Mouse (Mus musculus) MN1 (cell line): ENCODE measurements around the gene 6030458C11Rik.
"Not testable (repeated sequence)": the region's sequence is repeated elsewhere in the genome, so short reads cannot be mapped to it uniquely, and the experiment has no call there.

Experiments
- DNase-seq: peaks from one replicate; pipeline ENCODE4 v3.0.0-alpha.2; 2016; ENCODE audit warnings: low spot score

6030458C11Rik gene

GRCm38 (mm10) chr15:12822416-12823395 is 1.7 kb downstream of the 6030458C11Rik start:
- no peak for DNase-seq

- no peak for DNase-seq
These were observed 6.9 kb downstream of the 6030458C11Rik start for GRCm38 (mm10) chr15:12817592-12817991.

GRCm38 (mm10) chr15:12812646-12813045 is 11.8 kb downstream of the 6030458C11Rik start:
- DNase-seq = no peak

DNA sequence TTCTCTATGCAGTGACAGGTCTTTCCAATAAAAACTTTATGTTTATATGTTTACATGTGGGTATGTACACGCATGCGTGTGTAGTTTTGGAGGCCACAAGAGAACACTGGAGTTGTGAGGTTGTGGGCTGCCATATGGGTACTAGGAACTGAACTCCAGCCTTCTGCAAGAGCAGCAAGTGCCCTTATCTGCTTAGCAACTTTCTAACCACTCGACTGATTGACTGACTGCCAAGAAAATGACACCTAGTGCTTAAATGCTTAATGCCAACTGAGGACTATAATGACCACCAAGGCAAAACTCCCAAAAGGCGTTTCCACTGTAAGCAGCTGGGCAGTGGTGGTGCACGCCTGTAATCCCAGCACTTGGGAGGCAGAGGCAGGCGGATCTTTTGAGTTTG is 15.1 kb downstream of the 6030458C11Rik start:
- no peak for DNase-seq

DNA sequence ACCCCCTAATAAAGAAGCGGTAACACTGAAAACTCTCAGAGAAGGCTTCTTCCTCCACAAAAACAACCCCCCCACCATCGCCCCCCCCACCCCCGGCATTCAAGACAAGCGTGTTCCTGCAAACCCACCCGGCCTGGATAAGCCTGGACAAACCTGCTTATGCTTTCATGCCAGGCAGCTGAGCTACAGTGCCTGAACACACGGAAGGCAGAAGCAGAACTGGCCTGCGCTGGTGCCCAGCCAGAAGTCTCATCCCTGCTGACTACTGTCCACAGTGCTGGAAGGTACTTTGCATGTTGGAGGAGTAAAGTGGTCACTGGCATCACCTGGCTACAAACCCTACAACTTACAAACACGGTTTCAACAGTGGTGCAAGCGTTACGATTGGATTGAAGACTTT is 17.4 kb downstream of the 6030458C11Rik start:
- DNase-seq = no peak

GRCm38 (mm10) chr15:12805071-12805470 is 19.4 kb downstream of the 6030458C11Rik start:
- DNase-seq = no peak

DNA sequence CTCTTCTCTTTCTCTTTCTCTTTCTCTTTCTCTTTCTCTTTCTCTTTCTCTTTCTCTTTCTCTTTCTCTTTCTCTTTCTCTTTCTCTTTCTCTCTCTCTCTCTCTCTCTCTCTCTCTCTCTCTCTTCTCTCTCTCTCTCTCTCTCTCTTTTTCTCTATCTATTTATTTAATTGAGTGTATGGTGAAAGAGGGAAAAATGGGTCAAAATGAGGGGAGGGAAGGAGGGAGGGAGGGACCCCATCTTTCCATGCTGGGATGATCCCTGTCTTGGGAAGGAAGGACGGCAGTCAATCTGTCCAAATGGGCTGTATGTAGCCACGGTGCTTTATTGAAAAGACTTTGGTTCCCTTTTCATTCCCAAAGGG is 23.3 kb downstream of the 6030458C11Rik start:
- not testable (repeated sequence) for DNase-seq

DNA sequence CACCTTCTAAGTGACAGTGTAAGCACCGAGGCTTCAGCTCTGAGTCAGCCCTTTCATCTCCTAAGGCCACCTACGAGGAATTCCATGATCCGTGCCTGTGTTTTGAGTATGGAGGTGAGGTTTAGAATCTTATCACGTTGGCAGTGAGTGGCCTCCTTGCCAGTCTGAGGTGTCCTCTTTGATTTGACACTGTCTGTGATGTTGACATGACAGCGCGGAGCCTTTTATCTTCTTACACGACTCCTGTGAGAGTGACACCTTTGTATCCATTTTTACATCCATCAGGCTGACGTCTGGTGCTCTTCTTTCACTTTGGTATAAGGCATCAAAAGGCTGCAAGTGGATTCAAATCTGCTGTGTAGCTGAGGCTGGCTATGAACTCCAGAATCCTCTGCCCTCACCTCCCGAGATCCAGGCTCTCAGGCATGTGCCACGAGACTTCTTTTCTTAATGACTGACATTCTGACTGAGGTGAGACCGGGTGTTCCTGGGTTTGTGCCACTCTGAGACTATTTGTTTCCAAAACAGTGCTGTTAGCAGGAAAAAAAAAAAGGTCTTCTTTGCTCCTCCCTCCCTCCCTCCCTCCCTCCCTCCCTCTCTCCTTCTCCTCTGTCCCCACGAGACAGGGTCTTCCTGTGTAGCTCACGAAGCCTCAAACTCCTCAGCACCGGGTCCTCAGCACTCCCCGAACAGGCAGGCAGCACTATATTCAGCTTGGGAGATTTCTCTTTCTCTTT is 23.9 kb downstream of the 6030458C11Rik start:
- DNase-seq = no peak

- no peak for DNase-seq
These were observed 26.4 kb downstream of the 6030458C11Rik start for GRCm38 (mm10) chr15:12798043-12798442.

- no peak for DNase-seq
These were observed 28.5 kb downstream of the 6030458C11Rik start for GRCm38 (mm10) chr15:12795909-12796470.

DNA sequence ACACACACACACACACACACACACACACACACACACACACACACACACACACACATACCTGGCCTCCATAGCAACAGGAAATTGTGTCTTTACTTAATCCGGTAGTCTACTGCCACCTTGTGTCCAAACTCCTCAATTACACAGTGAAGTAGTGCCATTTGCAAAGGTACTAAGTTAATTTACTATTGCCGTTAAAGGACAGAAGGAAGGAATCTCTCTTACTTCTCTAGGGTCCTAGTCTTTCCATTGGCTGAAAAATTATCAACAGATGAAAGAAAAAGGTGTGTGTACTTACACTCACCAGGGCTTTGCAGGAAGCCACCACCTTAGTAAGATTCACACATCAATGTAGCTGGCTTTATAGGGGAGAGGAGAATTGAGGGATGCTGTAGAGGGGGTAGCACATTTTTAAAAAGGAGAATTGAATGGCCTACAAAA is 29.0 kb downstream of the 6030458C11Rik start:
- DNase-seq = peak; percentile 90

DNA sequence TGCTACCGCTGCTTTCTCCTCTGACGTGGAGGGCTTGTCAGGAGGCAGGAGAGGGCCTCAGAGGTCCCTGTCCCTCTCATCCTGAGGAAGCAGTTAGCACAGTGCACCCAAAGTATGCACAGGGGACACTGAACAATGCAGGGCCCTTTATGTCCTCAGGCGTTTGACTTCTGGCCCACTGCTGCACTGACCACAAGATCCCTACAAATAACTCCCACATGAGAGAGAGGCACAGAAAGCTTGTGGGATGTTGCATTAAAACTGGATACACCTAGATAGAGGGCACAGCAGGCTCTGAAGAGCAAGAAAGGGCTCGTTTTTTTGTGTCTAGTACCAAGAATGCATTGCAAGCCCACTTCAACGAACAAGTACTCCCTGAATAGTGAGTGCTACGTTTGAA is 30.1 kb downstream of the 6030458C11Rik start:
- DNase-seq = no peak

DNA sequence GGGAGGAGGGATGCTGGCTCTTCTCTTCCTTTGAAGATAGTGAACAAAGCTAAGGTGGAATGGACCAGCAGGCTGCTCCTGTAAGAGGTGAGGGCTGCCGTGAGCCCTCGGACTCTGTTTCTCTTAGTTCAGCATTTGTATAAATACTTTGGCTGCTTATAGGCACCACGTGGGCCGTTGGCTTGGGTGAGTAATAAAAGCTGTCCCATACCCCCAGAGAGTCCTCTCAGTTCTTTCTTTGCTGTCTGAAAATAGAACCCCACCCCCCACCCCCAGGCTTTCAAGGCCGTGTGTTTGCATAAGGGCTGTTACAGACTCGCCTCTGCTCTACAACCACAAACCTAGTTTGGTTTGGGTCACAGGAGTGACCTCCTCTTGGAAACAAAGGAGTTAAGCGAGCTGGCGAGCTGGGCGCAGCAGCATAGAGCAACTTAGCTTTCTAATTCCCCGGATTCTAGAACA is 35.0 kb downstream of the 6030458C11Rik start:
- DNase-seq = no peak

GRCm38 (mm10) chr15:12788536-12788935 is 35.9 kb downstream of the 6030458C11Rik start:
- no peak for DNase-seq

GRCm38 (mm10) chr15:12781729-12782326 is 42.6 kb downstream of the 6030458C11Rik start:
- DNase-seq = no peak

- DNase-seq = no peak
These were observed 43.2 kb downstream of the 6030458C11Rik start for GRCm38 (mm10) chr15:12781296-12781695.

DNA sequence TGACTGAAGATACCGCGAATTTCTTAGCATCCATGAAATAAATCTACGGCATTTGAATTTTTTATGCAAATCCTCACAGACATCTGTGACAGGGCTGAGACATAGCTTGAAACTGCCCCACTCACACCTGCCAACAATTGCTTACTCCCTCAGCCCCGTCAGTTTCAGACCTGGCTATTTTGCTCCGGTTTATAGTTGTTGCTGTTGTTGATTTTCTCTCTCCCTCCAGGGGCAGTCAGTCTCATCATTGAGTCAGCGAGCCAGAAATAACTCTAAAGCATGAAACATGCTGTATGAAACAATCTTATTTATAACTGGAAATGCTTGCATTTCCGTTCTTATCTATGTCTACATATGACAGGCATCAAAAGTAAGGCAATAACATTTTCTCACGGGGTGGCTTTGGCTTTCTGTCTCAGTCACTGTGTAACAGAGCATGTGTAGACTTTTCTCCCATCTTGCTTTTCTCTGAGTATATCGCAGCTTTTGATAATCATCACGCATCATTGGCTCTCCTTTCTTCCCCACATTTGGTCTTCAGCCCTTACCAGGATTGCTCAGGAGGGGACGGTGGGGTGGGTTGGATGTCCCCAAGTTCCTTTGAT is 50.2 kb downstream of the 6030458C11Rik start:
- DNase-seq = no peak

DNA sequence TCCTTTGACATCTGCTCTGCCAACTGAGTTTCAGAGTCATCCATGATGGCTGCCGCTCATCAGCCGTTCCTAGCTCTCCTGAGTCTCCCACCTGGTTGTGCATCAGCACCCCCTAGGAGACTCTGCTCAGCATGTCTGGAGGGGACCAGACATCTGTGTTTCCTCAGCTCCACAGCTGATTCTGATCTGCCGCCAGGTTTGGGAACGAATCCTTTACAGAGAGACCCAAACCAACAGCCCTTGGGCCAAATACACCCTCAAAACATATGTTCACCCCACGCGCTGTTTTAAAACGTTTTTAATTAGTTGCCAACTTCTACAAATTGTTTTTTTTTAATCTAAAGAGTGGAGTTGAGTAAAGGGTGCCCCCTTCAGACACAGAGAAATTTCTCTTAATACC is 53.5 kb downstream of the 6030458C11Rik start:
- DNase-seq = no peak

DNA sequence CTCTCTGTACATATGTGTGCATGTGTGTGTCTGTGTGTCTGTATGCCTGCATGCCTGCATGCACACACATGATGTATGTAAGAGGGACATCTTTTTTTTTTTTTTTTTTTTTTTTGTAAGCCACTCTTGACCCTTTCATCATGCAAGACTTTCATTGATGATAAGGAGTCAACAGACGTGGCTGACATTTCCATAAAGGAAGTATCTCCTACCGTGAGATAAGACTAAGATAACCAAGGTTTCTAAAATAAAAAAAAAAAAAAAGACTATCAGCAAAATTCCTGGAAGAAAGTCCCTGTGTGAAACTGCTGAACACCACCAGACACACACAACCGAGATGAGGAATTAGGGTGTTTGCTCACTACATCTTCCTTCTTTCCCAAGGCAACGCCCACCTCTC is 57.6 kb downstream of the 6030458C11Rik start:
- no peak for DNase-seq

GRCm38 (mm10) chr15:12763147-12763546 is 61.3 kb downstream of the 6030458C11Rik start:
- no peak for DNase-seq

GRCm38 (mm10) chr15:12762258-12762913 is 62.1 kb downstream of the 6030458C11Rik start:
- DNase-seq = no peak
